Mouse (Mus musculus): ENCODE measurements around the gene Ccnq. TPM values are rescaled to one million over a fixed set of nuclear protein-coding genes. Genes with fewer than 3 reads are reported as not detected.
"Not testable (repeated sequence)": the region's sequence is repeated elsewhere in the genome, so short reads cannot be mapped to it uniquely, and the experiment has no call there.

The Ccnq gene
- polyA plus RNA-seq, 1 experiment from 2014 or later: 35.1 TPM

DNA sequence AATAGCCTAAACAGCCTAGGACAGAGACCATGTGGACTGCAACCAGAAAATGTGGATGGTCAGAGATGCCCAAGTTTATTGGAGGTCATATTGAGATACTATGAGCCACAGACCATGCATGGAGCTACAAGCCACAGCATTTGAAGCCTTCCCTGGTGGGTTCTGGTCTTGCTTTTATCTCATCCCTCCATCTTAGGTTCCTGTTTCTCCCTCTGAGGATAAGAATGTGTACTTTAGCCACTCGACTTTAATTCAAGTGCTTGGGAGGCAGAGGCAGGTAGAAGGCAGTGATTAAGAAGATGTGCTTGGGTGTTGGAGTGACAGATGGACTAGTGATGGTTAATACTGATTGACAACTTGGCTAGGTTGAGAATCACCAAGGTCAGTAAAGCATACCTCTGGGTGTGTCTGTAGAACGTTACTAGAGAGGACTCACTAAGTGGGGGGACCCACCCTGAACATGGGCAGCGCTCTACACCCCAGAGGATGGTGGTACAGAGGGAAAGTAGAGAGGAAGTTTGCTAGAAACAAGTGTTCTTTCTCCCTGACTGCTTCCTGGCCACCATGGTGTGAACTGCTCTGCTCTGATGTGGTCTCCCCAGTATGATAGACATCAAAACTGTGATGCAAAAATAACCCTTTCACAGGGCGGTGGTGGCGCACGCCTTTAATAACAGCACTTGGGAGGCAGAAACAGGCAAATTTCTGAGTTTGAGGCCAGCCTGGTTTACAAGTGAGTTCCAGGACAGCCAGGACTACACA is 14.7 kb upstream of the Ccnq start:
- Histone ChIP-seq H3K9ac (ENCODE audit: low read length) (no peak overlapping the region), H3K36me3 (ENCODE audit: control insufficient read depth, insufficient read depth, low read length) (no peaks in the 10 kb centered on the region), H3K4me1 (replicated peaks; ENCODE audit: control insufficient read depth, insufficient read depth, low read length) (no peaks in the 10 kb centered on the region), H3K9me3 (ENCODE audit: control insufficient read depth, low read length) (no peaks in the 10 kb centered on the region), H3K4me2 (ENCODE audit: low read depth, low read length) (no peak overlapping the region), H3K27me3 (ENCODE audit: control insufficient read depth, insufficient read depth, low read depth, low read length) (no peaks in the 10 kb centered on the region), H3K27ac (ENCODE audit: low read length) (no peak overlapping the region), H3K4me3 (ENCODE audit: low read length) (no peak overlapping the region)
- ATAC-seq (ENCODE audit: low read depth): no peak
- WGBS: 77% methylated on average over 6 of the region's 6 CpGs

GRCm38 (mm10) chr11:78764820-78765219 is 13.3 kb upstream of the Ccnq start:
- H3K27me3 ChIP-seq (ENCODE audit: control insufficient read depth, insufficient read depth, low read depth, low read length): no peaks in the 10 kb centered on the region
- WGBS: 59% methylated on average over 6 of the region's 6 CpGs
- ATAC-seq (ENCODE audit: low read depth): no peak
- no peak overlapping the region for H3K4me3 ChIP-seq (ENCODE audit: low read length)
- H3K4me2 ChIP-seq (ENCODE audit: low read depth, low read length): no peak overlapping the region
- H3K36me3 ChIP-seq (ENCODE audit: control insufficient read depth, insufficient read depth, low read length): no peaks in the 10 kb centered on the region
- no peak overlapping the region for H3K9ac ChIP-seq (ENCODE audit: low read length)
- H3K9me3 ChIP-seq (ENCODE audit: control insufficient read depth, low read length): no peaks in the 10 kb centered on the region
- no peaks in the 10 kb centered on the region for H3K4me1 ChIP-seq (replicated peaks; ENCODE audit: control insufficient read depth, insufficient read depth, low read length)
- no peak overlapping the region for H3K27ac ChIP-seq (ENCODE audit: low read length)

- H3K27me3 ChIP-seq (ENCODE audit: control insufficient read depth, insufficient read depth, low read depth, low read length): no peaks in the 10 kb centered on the region
- H3K36me3 ChIP-seq (ENCODE audit: control insufficient read depth, insufficient read depth, low read length): no peaks in the 10 kb centered on the region
- no peak overlapping the region for H3K27ac ChIP-seq (ENCODE audit: low read length)
- no peak overlapping the region for H3K9ac ChIP-seq (ENCODE audit: low read length)
- H3K9me3 ChIP-seq (ENCODE audit: control insufficient read depth, low read length): no peaks in the 10 kb centered on the region
- H3K4me2 ChIP-seq (ENCODE audit: low read depth, low read length): no peak overlapping the region
- H3K4me3 ChIP-seq (ENCODE audit: low read length): no peak overlapping the region
- no peak for ATAC-seq (ENCODE audit: low read depth)
- 73% methylated on average over 8 of the region's 8 CpGs for WGBS
- no peaks in the 10 kb centered on the region for H3K4me1 ChIP-seq (replicated peaks; ENCODE audit: control insufficient read depth, insufficient read depth, low read length)
These were observed 12.8 kb upstream of the Ccnq start for GRCm38 (mm10) chr11:78764304-78764703.

- H3K4me2 ChIP-seq (ENCODE audit: low read depth, low read length): no peak overlapping the region
- ATAC-seq (ENCODE audit: low read depth): no peak
- WGBS: 43% methylated on average over 5 of the region's 5 CpGs
These were observed 10.7 kb upstream of the Ccnq start for GRCm38 (mm10) chr11:78762201-78762600.

GRCm38 (mm10) chr11:78761086-78761485 is 9.6 kb upstream of the Ccnq start:
- H3K27me3 ChIP-seq (ENCODE audit: control insufficient read depth, insufficient read depth, low read depth, low read length): no peaks in the 10 kb centered on the region
- H3K27ac ChIP-seq (ENCODE audit: low read length): no peak overlapping the region
- no peaks in the 10 kb centered on the region for H3K36me3 ChIP-seq (ENCODE audit: control insufficient read depth, insufficient read depth, low read length)
- 76% methylated on average over 9 of the region's 9 CpGs for WGBS
- H3K9ac ChIP-seq (ENCODE audit: low read length): no peak overlapping the region
- H3K4me1 ChIP-seq (replicated peaks; ENCODE audit: control insufficient read depth, insufficient read depth, low read length): no peaks in the 10 kb centered on the region
- no peak overlapping the region for H3K4me2 ChIP-seq (ENCODE audit: low read depth, low read length)
- H3K9me3 ChIP-seq (ENCODE audit: control insufficient read depth, low read length): no peaks in the 10 kb centered on the region
- ATAC-seq (ENCODE audit: low read depth): no peak
- no peak overlapping the region for H3K4me3 ChIP-seq (ENCODE audit: low read length)

More at GRCm38 (mm10) chr11:78762201-78762600, 10.7 kb upstream of the Ccnq start:
- Histone ChIP-seq H3K9ac (ENCODE audit: low read length) (no peak overlapping the region), H3K9me3 (ENCODE audit: control insufficient read depth, low read length) (no peaks in the 10 kb centered on the region), H3K27me3 (ENCODE audit: control insufficient read depth, insufficient read depth, low read depth, low read length) (no peaks in the 10 kb centered on the region), H3K27ac (ENCODE audit: low read length) (no peak overlapping the region), H3K36me3 (ENCODE audit: control insufficient read depth, insufficient read depth, low read length) (no peaks in the 10 kb centered on the region), H3K4me3 (ENCODE audit: low read length) (no peak overlapping the region), H3K4me1 (replicated peaks; ENCODE audit: control insufficient read depth, insufficient read depth, low read length) (no peaks in the 10 kb centered on the region)

- H3K9ac ChIP-seq (ENCODE audit: low read length): no peak overlapping the region
- no peaks in the 10 kb centered on the region for H3K36me3 ChIP-seq (ENCODE audit: control insufficient read depth, insufficient read depth, low read length)
- no peaks in the 10 kb centered on the region for H3K9me3 ChIP-seq (ENCODE audit: control insufficient read depth, low read length)
- 61% methylated on average over 1 of the region's 1 CpGs for WGBS
- H3K4me2 ChIP-seq (ENCODE audit: low read depth, low read length): no peak overlapping the region
- no peak overlapping the region for H3K4me3 ChIP-seq (ENCODE audit: low read length)
- no peak overlapping the region for H3K27ac ChIP-seq (ENCODE audit: low read length)
- ATAC-seq (ENCODE audit: low read depth): no peak
- H3K4me1 ChIP-seq (replicated peaks; ENCODE audit: control insufficient read depth, insufficient read depth, low read length): peaks cover 6% of the 10 kb centered on the region; the same call in 1 of the 2 replicates
- no peaks in the 10 kb centered on the region for H3K27me3 ChIP-seq (ENCODE audit: control insufficient read depth, insufficient read depth, low read depth, low read length)
These were observed 3.8 kb upstream of the Ccnq start for GRCm38 (mm10) chr11:78755299-78755698.

DNA sequence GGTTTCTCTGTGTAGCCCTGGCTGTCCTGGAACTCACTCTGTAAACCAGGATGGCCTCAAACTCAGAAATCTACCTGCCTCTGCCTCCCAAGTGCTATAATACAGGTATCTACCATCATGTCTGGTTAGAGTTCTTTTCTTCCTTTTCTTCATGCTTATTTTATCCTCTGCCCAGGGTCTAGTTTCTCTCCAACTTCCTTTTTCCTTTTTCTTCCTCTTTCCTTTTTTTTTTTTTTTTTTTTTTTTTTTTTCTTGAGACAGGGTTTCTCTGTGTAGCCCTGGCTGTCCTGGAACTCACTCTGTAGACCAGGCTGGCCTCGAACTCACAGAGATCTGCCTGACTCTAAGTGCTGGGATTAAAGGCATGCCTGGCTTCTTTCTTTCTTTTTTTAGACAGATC is 2.6 kb upstream of the Ccnq start:
- H3K27me3 ChIP-seq (ENCODE audit: control insufficient read depth, insufficient read depth, low read depth, low read length); H3K4me2 ChIP-seq (ENCODE audit: low read depth, low read length); H3K9ac ChIP-seq (ENCODE audit: low read length); ATAC-seq (ENCODE audit: low read depth); H3K4me1 ChIP-seq (replicated peaks; ENCODE audit: control insufficient read depth, insufficient read depth, low read length); H3K36me3 ChIP-seq (ENCODE audit: control insufficient read depth, insufficient read depth, low read length); H3K4me3 ChIP-seq (ENCODE audit: low read length); H3K9me3 ChIP-seq (ENCODE audit: control insufficient read depth, low read length); H3K27ac ChIP-seq (ENCODE audit: low read length): not testable (repeated sequence)
- WGBS: 57% methylated on average over 1 of the region's 1 CpGs

DNA sequence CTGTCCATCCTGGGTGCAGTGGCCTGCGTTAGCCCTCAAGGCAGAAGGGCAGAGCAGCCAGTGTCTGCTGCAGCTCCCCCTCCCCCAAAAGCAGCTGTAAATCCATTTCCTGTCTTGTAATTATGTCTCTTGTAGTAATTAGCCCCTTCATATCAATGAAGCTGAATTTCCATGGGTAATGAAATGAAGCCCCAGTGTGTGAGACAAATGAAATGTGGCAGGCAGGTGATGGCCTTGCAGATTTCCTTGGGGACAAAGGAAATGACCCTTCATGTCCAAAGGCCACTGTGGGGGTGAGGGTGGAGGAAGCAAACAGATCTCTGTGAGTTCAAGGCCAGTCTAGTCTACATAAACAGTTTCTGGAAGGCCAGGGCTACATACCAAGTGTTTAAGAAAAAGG is 1.7 kb upstream of the Ccnq start:
- Histone ChIP-seq H3K4me1 (replicated peaks; ENCODE audit: control insufficient read depth, insufficient read depth, low read length) (peaks cover 6% of the 10 kb centered on the region; the same call in 1 of the 2 replicates), H3K27ac (ENCODE audit: low read length) (no peak overlapping the region), H3K4me3 (ENCODE audit: low read length) (no peak overlapping the region), H3K4me2 (ENCODE audit: low read depth, low read length) (no peak overlapping the region), H3K9ac (ENCODE audit: low read length) (no peak overlapping the region), H3K9me3 (ENCODE audit: control insufficient read depth, low read length) (no peaks in the 10 kb centered on the region), H3K27me3 (ENCODE audit: control insufficient read depth, insufficient read depth, low read depth, low read length) (no peaks in the 10 kb centered on the region), H3K36me3 (ENCODE audit: control insufficient read depth, insufficient read depth, low read length) (0 out of 2 replicates have a peak, but pooled peaks cover 3% of the 10 kb centered on the region)
- no peak for ATAC-seq (ENCODE audit: low read depth)
- WGBS: 68% methylated on average over 1 of the region's 1 CpGs

GRCm38 (mm10) chr11:78751843-78752203 is 294 bp upstream of the Ccnq start:
- 6% methylated on average over 2 of the region's 2 CpGs for WGBS

More at GRCm38 (mm10) chr11:78751843-78752203, 294 bp upstream of the Ccnq start:
- peak overlapping the region; percentile 76 for H3K9ac ChIP-seq (ENCODE audit: low read length)
- no peak for ATAC-seq (ENCODE audit: low read depth)
- peak overlapping the region; percentile 83 for H3K4me2 ChIP-seq (ENCODE audit: low read depth, low read length)
- no peaks in the 10 kb centered on the region for H3K27me3 ChIP-seq (ENCODE audit: control insufficient read depth, insufficient read depth, low read depth, low read length)
- no peak overlapping the region; the same call in 1 of the 2 replicates for H3K27ac ChIP-seq (ENCODE audit: low read length)
- 0 out of 2 replicates have a peak, but pooled peaks cover 3% of the 10 kb centered on the region for H3K36me3 ChIP-seq (ENCODE audit: control insufficient read depth, insufficient read depth, low read length)
- H3K4me3 ChIP-seq (ENCODE audit: low read length): peak overlapping the region; percentile 77
- peaks cover 6% of the 10 kb centered on the region; the same call in 1 of the 2 replicates for H3K4me1 ChIP-seq (replicated peaks; ENCODE audit: control insufficient read depth, insufficient read depth, low read length)
- no peaks in the 10 kb centered on the region for H3K9me3 ChIP-seq (ENCODE audit: control insufficient read depth, low read length)

Data from lung, embryonic 16.5 days (tissue).